Mouse (Mus musculus): ENCODE data around the gene Pts. TPM values are rescaled to one million over a fixed set of nuclear protein-coding genes. Genes with fewer than 3 reads are reported as not detected.

Pts gene
- 10 to 100 TPM; 33.4 to 34.0 TPM for total RNA-seq (2021)

- intact Hi-C loops (cut with DNase I): loop anchor here (1.0 to 5.0 kb wide), 3 partner anchors 65 to 1034 kb away; no protein-coding TSS in a partner anchor
- peak; percentile 96 to 97 for DNase-seq (ENCODE audit: low spot score in 2 of 2)
These were observed at the start of gene Pts for GRCm38 (mm10) chr9:50528293-50528892. Pts (minus strand) TSS chr9:50528724.

GRCm38 (mm10) chr9:50569599-50570525 lies 41.3 kb upstream of the Pts start:
- intact Hi-C loops (cut with DNase I): no loop called here
- DNase-seq (ENCODE audit: low spot score in 2 of 2): no peak

GRCm38 (mm10) chr9:50567881-50568280 lies 39.4 kb upstream of the Pts start:
- intact Hi-C loops (cut with DNase I): no loop called here

GRCm38 (mm10) chr9:50567372-50567771 lies 38.8 kb upstream of the Pts start:
- DNase-seq (ENCODE audit: low spot score in 2 of 2): no peak
- intact Hi-C loops (cut with DNase I): no loop called here

More at GRCm38 (mm10) chr9:50567881-50568280, 39.4 kb upstream of the Pts start:
- DNase-seq (ENCODE audit: low spot score in 2 of 2): no peak

- intact Hi-C loops (cut with DNase I): no loop called here
These were observed 37.4 kb upstream of the Pts start for GRCm38 (mm10) chr9:50565940-50566339.

GRCm38 (mm10) chr9:50565173-50565572 lies 36.6 kb upstream of the Pts start:
- intact Hi-C loops (cut with DNase I): no loop called here
- DNase-seq (ENCODE audit: low spot score in 2 of 2): no peak

More at GRCm38 (mm10) chr9:50565940-50566339, 37.4 kb upstream of the Pts start:
- no peak for DNase-seq (ENCODE audit: low spot score in 2 of 2)

- DNase-seq (ENCODE audit: low spot score in 2 of 2): no peak
- intact Hi-C loops (cut with DNase I): no loop called here
These were observed 33.4 kb upstream of the Pts start for GRCm38 (mm10) chr9:50561918-50562360.

GRCm38 (mm10) chr9:50561145-50561917 lies 32.8 kb upstream of the Pts start, which contains the start of gene Tex12:
Tex12 (minus strand) TSS chr9:50561325.
- no peak for DNase-seq (ENCODE audit: low spot score in 2 of 2)
- intact Hi-C loops (cut with DNase I): no loop called here

- intact Hi-C loops (cut with DNase I): no loop called here
- DNase-seq (ENCODE audit: low spot score in 2 of 2): no peak
These were observed 26.5 kb upstream of the Pts start, which contains the start of gene Bco2 for GRCm38 (mm10) chr9:50555094-50555446. Bco2 (minus strand) TSS chr9:50555181.

GRCm38 (mm10) chr9:50554241-50555093 lies 25.9 kb upstream of the Pts start, which contains the start of gene Il18:
Il18 (plus strand) TSS chr9:50554827.
- intact Hi-C loops (cut with DNase I): no loop called here
- peak; percentile 55 to 58 for DNase-seq (ENCODE audit: low spot score in 2 of 2)

GRCm38 (mm10) chr9:50553547-50553946 lies 25.0 kb upstream of the Pts start:
- DNase-seq (ENCODE audit: low spot score in 2 of 2): no peak
- intact Hi-C loops (cut with DNase I): no loop called here

- no peak for DNase-seq (ENCODE audit: low spot score in 2 of 2)
- intact Hi-C loops (cut with DNase I): no loop called here
These were observed 23.7 kb upstream of the Pts start for GRCm38 (mm10) chr9:50552206-50552605.

- intact Hi-C loops (cut with DNase I): no loop called here
- DNase-seq (ENCODE audit: low spot score in 2 of 2): no peak
These were observed 20.4 kb upstream of the Pts start for GRCm38 (mm10) chr9:50548936-50549335.

- no peak for DNase-seq (ENCODE audit: low spot score in 2 of 2)
- intact Hi-C loops (cut with DNase I): no loop called here
These were observed 19.4 kb upstream of the Pts start for GRCm38 (mm10) chr9:50547859-50548478.

- intact Hi-C loops (cut with DNase I): no loop called here
- DNase-seq (ENCODE audit: low spot score in 2 of 2): no peak
These were observed 13.9 kb upstream of the Pts start for GRCm38 (mm10) chr9:50542401-50542800.

- no peak for DNase-seq (ENCODE audit: low spot score in 2 of 2)
- intact Hi-C loops (cut with DNase I): no loop called here
These were observed 11.6 kb upstream of the Pts start for GRCm38 (mm10) chr9:50540170-50540569.

GRCm38 (mm10) chr9:50537295-50537694 lies 8.8 kb upstream of the Pts start:
- intact Hi-C loops (cut with DNase I): no loop called here

GRCm38 (mm10) chr9:50536603-50537135 lies 8.1 kb upstream of the Pts start:
- DNase-seq (ENCODE audit: low spot score in 2 of 2): no peak
- intact Hi-C loops (cut with DNase I): no loop called here

More at GRCm38 (mm10) chr9:50537295-50537694, 8.8 kb upstream of the Pts start:
- DNase-seq (ENCODE audit: low spot score in 2 of 2): no peak

Data from left cerebral cortex, postnatal 36 days (tissue).